Mouse (Mus musculus): ENCODE measurements around the gene Slc25a29.
A peak's percentile ranks its signal among the peaks of the same experiment; 100 is the strongest.

Slc25a29 gene

DNA sequence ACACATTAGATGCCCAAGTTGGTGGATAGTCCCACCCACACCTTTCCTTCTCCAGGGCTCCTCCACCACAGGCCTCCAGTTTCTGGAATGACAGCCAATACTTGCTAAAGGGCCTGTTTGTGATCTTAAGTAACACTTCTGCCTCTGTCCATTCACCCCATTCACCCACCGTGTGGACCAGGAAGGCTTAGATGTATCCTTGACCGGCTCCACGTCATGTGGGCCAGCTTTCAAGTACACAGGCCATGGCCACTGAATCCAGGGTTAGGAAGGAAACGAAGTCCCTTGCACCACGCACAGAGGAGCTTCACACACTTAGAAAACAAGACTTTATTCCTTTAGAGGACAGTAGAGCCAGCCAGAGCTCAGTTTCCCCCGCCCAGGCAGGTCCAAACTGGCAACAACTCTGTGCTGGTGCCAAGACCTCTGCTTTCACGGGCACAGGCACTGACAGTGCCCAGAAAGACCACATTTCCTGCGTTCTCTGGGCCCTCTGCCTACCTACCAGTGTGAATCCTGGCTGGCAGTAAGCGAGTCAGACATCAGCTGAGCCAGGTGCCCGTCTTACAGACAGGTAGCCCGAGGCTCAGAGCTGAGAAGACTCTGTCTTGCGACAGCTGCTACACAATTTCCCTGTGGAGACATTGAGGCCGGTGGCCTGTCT, 10.0 kb downstream of the Slc25a29 start:
- TF ChIP-seq GATA4 (IDR thresholded peaks at IDR 0.05; ENCODE audit: insufficient replicate concordance, low read length), result no peak

DNA sequence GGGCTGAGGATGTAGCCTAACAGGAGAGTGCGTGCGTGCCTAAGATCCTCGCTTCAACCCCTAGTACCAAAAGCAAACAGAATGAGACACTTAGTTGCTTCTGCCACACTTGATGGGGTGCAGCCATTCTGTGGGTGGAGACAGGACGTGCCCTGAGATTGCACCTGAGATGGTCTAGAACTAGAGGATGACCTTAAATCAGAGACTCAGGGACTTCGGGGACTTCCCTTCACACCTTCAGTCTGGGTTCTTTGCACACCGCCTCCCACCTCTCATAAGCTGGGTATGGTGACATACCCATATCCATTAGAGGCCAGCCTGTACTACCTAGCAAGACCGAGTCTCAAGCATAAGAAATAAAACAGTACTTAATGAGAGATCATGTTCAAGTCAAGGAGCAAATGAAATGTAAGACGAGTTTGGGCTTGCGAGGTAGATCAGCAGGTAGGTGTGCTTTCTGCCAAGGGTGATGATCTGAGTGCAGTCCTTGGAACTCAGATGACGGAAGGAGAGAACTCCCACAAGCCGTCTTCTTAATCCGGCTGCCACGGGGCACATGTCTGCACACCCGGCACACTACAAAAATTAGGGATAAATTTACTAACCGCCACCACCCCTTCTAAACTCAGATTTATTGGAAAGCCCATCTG, 11.3 kb downstream of the Slc25a29 start:
- no peak for TF ChIP-seq GATA4 (IDR thresholded peaks at IDR 0.05; ENCODE audit: insufficient replicate concordance, low read length)

DNA sequence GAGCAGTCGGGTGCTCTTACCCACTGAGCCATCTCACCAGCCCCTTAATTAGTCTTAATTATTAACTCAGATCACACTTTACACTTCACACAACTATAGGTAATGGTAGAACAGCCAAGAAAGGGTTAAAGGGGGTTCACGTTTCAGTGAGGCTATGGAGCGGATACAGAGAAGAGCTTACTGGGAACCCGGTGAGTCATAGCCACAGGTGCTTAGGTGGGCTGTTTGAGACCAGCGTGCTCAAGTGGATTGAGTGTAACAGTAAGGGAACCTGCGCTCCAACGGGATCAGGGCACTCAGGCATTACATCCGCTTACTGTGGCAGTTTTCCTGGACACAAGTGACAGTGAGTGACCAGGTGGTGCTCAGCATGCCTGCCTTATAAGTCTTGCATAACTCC, 12.6 kb downstream of the Slc25a29 start:
- no peak for TF ChIP-seq GATA4 (IDR thresholded peaks at IDR 0.05; ENCODE audit: insufficient replicate concordance, low read length)

DNA sequence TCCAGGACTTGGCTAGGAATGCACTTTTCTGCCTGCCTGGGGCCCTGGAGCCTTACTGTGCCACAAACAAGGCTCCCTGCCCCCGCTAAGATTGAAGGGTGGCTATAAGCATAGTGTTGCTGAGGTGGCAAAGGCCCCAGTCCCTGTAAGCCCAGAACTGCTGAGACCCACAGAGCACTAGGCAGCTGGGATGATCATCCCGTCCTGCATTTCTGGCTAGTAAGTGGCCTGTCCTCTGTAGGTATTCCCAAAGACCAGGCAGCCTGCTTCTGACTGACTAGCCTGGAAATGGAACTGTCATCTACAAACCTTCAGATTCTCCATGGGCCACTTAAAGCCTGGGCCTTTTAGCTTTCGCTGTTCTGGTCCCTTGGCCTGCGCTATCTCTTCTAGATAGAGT, 15.2 kb downstream of the Slc25a29 start:
- no peak for TF ChIP-seq GATA4 (IDR thresholded peaks at IDR 0.05; ENCODE audit: insufficient replicate concordance, low read length)

DNA sequence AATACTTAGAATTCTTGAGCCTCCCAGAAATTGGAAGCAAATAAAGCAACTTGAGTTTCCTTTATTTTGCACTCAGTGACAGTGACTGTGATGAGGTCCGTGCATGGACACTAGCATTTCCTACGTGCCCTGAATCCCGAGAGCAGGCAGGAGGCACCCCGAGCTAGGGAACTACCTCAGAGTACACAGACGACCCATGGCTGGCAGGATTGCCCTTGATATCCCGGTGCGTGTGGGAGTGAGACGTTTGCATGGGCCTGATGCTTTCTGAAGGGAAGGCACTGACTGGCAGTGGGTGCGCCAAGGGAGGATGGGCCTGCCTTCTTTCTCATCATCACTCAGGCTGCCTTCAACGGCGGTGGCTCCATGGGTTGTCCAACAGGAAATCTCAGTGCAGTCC, 19.1 kb downstream of the Slc25a29 start:
- TF ChIP-seq GATA4 (IDR thresholded peaks at IDR 0.05; ENCODE audit: insufficient replicate concordance, low read length), result no peak

DNA sequence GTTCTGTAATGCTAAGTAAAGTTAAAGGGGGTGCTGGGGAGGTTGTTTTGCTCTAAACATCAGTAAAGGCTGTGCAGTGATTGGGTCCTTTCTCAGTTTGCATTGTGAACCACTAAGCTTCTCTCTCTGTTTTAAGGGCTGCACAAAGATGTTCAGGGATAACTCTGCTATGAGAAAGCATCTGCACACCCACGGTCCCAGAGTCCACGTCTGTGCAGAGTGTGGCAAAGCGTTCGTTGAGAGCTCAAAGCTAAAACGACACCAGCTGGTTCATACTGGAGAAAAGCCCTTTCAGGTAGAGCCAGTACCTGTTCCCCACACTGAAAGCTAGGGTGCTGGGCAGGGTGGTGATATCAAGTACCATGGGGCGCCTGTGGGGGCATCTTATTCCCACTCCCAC, 21.2 kb downstream of the Slc25a29 start:
- no peak for TF ChIP-seq GATA4 (IDR thresholded peaks at IDR 0.05; ENCODE audit: insufficient replicate concordance, low read length)

DNA sequence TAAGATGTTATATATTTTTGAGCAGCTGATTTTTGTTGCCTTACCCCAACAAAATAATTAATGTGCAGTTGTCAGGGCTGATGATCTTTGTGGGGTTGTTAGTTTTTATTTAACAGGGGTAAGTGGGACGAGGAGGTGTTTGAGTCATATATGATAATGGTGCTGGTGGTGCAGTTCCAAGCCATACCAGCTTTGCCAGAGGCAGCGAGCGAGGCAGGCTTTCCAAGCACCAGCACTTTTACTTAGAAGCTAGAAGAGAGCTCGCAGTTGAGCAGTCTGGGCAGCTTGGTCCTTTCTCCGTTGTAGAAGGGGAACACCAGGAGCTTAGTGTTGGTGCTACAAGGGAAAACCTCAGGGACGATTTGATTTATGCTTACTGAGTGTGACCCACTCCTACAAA, 23.2 kb downstream of the Slc25a29 start:
- TF ChIP-seq GATA4 (IDR thresholded peaks at IDR 0.05; ENCODE audit: insufficient replicate concordance, low read length), result no peak

DNA sequence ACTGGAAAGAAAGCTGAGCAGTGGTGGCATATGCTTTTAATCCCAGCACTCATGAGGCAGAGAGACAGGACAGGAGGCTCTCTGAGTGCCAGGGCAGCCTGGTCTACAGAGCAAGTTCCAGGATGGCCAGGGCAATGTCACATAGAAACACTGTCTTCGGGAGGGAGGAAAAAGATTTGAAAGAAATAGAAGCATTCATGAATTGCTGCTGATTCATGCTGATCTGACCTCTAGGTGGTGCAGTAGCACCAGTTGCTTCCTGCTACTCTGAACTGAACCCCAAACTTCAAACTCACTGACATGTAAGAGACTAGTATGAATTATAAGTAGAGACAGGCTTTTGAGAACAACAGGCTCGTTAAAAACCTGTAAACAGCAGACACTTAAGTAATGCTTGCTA, 24.6 kb downstream of the Slc25a29 start:
- no peak for TF ChIP-seq GATA4 (IDR thresholded peaks at IDR 0.05; ENCODE audit: insufficient replicate concordance, low read length)

DNA sequence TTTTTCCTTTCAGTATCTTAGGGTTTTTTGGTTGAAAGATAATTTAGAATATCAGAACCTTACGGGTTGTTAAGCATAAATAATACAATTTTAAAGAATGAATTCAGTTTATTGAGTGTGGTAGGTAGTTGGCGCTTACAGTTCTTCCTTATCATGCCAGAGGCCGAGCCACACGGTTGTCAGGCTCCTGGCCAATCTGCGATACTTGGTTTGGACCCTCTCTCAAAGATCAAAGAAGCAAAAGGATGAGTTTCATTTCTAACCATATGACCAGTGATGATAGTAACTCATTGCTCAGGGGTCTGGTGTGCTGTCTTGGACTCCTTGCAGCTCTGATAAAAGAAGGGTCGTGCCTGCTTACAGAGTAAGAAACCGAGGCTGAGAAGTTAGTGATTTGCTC, 25.4 kb downstream of the Slc25a29 start:
- no peak for TF ChIP-seq GATA4 (IDR thresholded peaks at IDR 0.05; ENCODE audit: insufficient replicate concordance, low read length)

DNA sequence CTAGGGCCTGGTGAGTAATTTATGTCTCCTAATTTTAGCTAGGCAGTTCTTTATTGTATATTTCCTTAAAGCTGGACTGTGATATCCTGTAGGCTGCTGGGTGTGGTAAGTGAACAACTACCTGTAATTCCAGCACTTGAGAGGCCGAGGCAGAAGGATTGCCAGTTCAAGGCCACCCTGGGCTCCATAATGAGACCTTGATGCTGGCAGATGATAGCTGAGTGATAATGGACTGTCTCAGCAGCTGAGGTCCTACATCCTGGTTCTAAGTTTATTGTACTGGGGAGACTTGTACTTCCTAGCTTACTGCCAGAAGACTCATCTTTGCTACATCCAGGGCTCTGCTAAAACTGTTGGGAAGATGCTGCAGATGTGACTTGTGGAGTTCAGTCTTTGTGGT, 25.9 kb downstream of the Slc25a29 start:
- no peak for TF ChIP-seq GATA4 (IDR thresholded peaks at IDR 0.05; ENCODE audit: insufficient replicate concordance, low read length)

DNA sequence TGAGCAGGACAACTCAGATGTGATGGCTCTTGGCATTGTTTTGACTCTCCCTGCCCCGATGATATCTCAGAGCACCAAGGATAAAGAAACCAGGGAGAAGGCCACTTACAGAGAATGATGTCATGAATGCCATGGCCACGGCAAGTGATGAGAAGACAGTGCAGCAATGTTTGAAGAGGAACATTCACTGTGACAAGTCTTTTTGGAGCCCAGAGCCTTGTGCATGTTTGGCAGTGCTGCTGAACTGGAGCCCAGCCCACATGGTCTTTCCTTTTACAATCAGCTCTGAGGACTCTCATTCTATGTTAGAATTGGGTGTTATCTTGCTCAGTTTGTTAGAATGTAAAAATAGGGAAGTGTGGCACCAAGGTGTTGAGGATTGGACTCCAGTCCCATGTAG, 27.2 kb downstream of the Slc25a29 start:
- no peak for TF ChIP-seq GATA4 (IDR thresholded peaks at IDR 0.05; ENCODE audit: insufficient replicate concordance, low read length)

DNA sequence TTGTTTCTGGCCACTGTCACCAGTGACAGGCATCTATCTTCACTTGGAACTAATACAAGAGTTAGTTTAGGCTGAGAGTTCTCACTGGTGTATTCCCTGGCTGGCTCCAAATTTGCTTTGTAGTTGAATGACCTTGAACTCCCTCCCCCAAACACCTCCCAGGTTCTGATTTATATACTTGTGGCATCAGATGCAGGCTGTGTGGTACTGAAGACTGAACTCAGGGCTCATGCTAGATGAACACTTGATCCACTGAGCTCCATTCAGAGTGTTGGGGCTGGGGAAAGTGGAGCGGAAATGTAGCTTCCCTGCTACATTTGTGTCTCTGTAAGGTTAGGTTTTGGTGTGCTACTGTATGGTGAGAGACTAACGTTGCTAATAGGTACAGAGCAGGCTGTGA, 31.3 kb downstream of the Slc25a29 start:
- no peak for TF ChIP-seq GATA4 (IDR thresholded peaks at IDR 0.05; ENCODE audit: insufficient replicate concordance, low read length)

DNA sequence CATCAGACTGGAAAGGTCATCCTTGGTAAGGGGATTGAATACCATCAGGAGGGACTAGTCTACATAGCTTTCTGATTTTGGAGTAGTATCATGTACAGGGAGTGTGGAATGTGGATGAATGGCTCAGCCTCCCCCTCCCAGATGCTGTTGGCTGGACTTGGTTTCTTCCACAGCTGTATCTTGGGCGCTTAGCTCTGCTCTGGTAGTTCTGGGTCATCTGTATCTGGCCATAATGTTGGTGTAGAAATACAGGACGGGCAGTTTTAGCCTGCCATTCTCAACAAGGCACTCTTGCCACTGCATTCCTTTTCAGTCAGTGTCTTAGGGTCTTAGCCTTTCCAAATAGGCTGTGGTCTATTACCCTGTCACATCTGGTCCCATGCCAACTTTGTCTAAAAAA, 34.1 kb downstream of the Slc25a29 start:
- TF ChIP-seq GATA4 (IDR thresholded peaks at IDR 0.05; ENCODE audit: insufficient replicate concordance, low read length), result no peak

DNA sequence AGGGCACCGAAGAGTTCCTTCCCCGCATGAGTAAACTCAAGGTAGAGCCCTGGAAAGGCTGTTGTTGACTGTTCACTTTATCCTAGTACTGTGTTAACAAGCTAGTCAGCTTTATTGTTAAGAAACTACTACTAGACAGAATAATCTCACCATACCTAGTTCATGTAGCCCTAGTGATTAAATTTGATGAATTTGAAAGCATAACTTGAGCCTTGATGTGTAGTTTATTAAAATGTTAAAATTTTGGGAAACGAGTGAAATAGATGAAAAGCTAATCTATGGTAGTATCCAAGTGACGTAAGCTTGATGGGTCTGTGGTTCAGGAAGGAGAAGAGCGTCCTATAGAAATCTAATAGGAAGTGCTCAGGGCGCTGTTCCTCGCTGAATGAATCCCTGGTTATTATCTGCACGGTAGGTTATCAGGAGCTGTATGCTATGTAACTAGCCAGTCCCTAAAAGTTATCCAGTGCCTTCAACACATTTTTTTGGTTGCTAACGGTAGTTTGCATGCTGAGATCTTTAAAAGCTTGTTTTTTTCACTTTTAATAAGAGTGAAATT, 40.6 kb downstream of the Slc25a29 start:
- TF ChIP-seq GATA4 (IDR thresholded peaks at IDR 0.05; ENCODE audit: insufficient replicate concordance, low read length), result no peak

DNA sequence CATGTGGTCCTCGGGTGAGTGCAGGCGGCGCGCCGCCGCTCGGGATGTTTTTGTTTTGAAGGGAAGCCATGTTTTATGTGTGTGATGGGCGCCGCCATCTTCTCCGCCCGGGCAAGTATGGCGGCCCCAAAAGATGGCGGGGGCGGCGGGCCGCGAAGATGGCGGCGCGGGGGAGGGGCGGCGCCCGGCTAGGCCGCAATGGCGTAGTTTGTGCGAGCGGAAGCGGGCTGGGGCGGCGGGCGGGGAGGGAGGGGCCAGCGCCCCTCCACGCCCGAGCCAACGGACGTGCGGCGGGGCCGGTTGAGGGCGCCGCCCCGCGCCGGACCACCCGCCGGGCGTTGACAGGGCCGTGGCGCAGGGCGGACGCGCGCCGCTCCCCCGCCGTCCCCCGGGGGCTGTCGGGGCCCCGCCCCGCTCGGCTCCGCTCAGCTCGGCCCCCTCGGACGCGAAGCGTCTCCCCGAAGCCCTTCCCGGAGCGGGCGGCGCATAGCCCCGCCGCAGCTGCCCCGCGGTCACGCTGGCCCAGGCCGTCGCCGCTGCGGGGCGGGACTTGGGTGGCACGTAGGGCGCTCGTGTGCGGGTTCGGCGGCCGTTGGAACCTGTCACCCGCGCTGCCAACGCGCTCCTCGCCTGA, 41.5 kb downstream of the Slc25a29 start:
- TF ChIP-seq GATA4 (IDR thresholded peaks at IDR 0.05; ENCODE audit: insufficient replicate concordance, low read length), result peak; percentile 18; the same call in 1 of the 2 replicates

DNA sequence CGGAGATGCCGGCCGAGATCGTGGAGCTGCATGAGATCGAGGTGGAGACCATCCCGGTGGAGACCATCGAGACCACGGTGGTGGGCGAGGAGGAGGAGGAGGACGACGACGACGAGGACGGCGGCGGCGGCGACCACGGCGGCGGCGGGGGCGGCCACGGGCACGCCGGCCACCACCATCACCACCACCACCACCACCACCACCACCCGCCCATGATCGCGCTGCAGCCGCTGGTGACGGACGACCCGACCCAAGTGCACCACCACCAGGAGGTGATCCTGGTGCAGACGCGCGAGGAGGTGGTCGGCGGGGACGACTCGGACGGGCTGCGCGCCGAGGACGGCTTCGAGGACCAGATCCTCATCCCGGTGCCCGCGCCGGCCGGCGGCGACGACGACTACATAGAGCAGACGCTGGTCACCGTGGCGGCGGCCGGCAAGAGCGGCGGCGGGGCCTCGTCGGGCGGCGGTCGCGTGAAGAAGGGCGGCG, 42.2 kb downstream of the Slc25a29 start:
- no peak for TF ChIP-seq GATA4 (IDR thresholded peaks at IDR 0.05; ENCODE audit: insufficient replicate concordance, low read length)
